8 mouse cellular contexts compared by ENCODE assay signal in the genomic region with DNA sequence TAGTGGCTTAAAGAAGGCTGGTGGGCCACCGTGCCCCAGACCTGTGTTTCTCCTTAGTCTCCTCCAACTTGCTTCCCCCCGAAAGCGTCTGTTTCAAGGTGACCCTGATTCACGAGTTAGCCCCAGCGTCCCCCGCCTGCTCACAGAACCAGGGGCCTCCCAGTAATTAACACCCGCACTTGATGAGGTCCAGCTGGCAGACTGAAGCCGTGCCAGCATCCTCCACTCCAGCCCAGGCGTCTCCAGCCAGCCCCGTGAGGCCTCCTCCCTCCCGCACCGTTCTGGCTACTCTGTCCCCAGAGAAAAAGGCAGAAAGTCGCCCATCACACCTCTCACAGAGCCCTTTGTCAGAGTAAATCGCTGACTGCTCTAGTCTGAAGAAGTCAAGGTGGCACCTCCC.
DNase-seq lines count a peak whose midpoint lies in the region; ATAC-seq and TF ChIP-seq lines count a peak whose summit lies in the region.

No protein-coding gene starts in this region.

- no peaks in the 10 kb centered on the region for H3K27me3 ChIP-seq in embryonic facial prominence, embryonic 10.5 days (replicated peaks; ENCODE audit: low read depth, poor library complexity, severe bottlenecking)
- no peaks in the 10 kb centered on the region for H3K27me3 ChIP-seq in limb, embryonic 10.5 days (ENCODE audit: low read depth, poor library complexity, severe bottlenecking)
- no peaks in the 10 kb centered on the region for H3K27me3 ChIP-seq in stomach, embryonic 15.5 days (replicated peaks)
- H3K27me3 ChIP-seq in thymus, adult 2 months (ENCODE audit: control insufficient read depth, insufficient read depth, low read length), result no peaks in the 10 kb centered on the region

- peak; percentile 46 to 53 for DNase-seq in cerebellum, adult 18-20 months
- DNase-seq in embryonic facial prominence, embryonic 10.5 days (ENCODE audit: low spot score), result peak; percentile 27
- peak; percentile 61 to 66 for DNase-seq in heart, postnatal 14 days
- peak; percentile 68 for DNase-seq in limb, embryonic 10.5 days (ENCODE audit: low spot score)
- DNase-seq in thymus, adult 18-20 months, result no peak
- DNase-seq in thymus, adult 2 months, result no peak
- no peak for DNase-seq in thymus, postnatal 36 days

- H3K9me3 ChIP-seq in embryonic facial prominence, embryonic 10.5 days, result no peaks in the 10 kb centered on the region
- H3K9me3 ChIP-seq in limb, embryonic 10.5 days (replicated peaks), result no peaks in the 10 kb centered on the region
- no peaks in the 10 kb centered on the region for H3K9me3 ChIP-seq in stomach, embryonic 15.5 days

- WGBS in embryonic facial prominence, embryonic 10.5 days, result 57% methylated on average over 14 of the region's 14 CpGs
- 30% methylated on average over 14 of the region's 14 CpGs for WGBS in limb, embryonic 10.5 days
- WGBS in stomach, embryonic 15.5 days, result 37% methylated on average over 14 of the region's 14 CpGs
- 88% methylated on average over 14 of the region's 14 CpGs for WGBS in thymus, adult 2 months

- no peak overlapping the region for H3K9ac ChIP-seq in stomach, embryonic 15.5 days

- peaks cover 55% of the 10 kb centered on the region for H3K4me1 ChIP-seq in embryonic facial prominence, embryonic 10.5 days
- peaks cover 65% of the 10 kb centered on the region for H3K4me1 ChIP-seq in limb, embryonic 10.5 days
- peaks cover 33% of the 10 kb centered on the region for H3K4me1 ChIP-seq in stomach, embryonic 15.5 days
- H3K4me1 ChIP-seq in thymus, adult 2 months (replicated peaks; ENCODE audit: control insufficient read depth, insufficient read depth, low read length), result no peaks in the 10 kb centered on the region

- intact Hi-C loops in heart, postnatal 14 days (cut with DNase I), result loop anchor here (2.0 kb wide), 1 partner anchor 29 kb away; no protein-coding TSS in a partner anchor

- TF ChIP-seq POLR2A in thymus, adult 2 months (IDR thresholded peaks at IDR 0.05; ENCODE audit: control insufficient read depth, extremely low read depth, insufficient read depth, low read length, poor library complexity), result no peak

- TF ChIP-seq CTCF in thymus, adult 2 months (IDR thresholded peaks at IDR 0.05; ENCODE audit: borderline replicate concordance, control insufficient read depth, extremely low read depth, insufficient read depth, low read length, poor library complexity), result no peak

- peak overlapping the region; percentile 22 for H3K4me2 ChIP-seq in stomach, embryonic 15.5 days

- peak; percentile 61; the same call in 1 of the 2 replicates for ATAC-seq in stomach, embryonic 15.5 days (ENCODE audit: insufficient read depth, low FRiP score, low read depth)

- peaks cover 12% of the 10 kb centered on the region for H3K36me3 ChIP-seq in embryonic facial prominence, embryonic 10.5 days (replicated peaks)
- H3K36me3 ChIP-seq in limb, embryonic 10.5 days, result peaks cover 17% of the 10 kb centered on the region
- H3K36me3 ChIP-seq in stomach, embryonic 15.5 days, result no peaks in the 10 kb centered on the region
- no peaks in the 10 kb centered on the region for H3K36me3 ChIP-seq in thymus, adult 2 months (ENCODE audit: control insufficient read depth, insufficient read depth, low read length)

- H3K27ac ChIP-seq in embryonic facial prominence, embryonic 10.5 days (replicated peaks), result peak overlapping the region; percentile 27
- peak overlapping the region; percentile 82 for H3K27ac ChIP-seq in limb, embryonic 10.5 days
- 0 out of 2 replicates have a peak overlapping the region, but pooled peaks have one; percentile 21 for H3K27ac ChIP-seq in stomach, embryonic 15.5 days
- no peak overlapping the region for H3K27ac ChIP-seq in thymus, adult 2 months (ENCODE audit: control insufficient read depth, insufficient read depth, low read length)

- no peak overlapping the region for H3K4me3 ChIP-seq in embryonic facial prominence, embryonic 10.5 days
- H3K4me3 ChIP-seq in limb, embryonic 10.5 days, result no peak overlapping the region
- no peak overlapping the region for H3K4me3 ChIP-seq in stomach, embryonic 15.5 days (replicated peaks)
- no peak overlapping the region for H3K4me3 ChIP-seq in thymus, adult 2 months (ENCODE audit: control insufficient read depth, insufficient read depth, low read length)

Comparison
In these comparisons a context has a peak if more than half of its experiments do, and no peak if none do; other contexts are left out.
1. DNase-seq: peak in cerebellum, adult 18-20 months (2 of 2), embryonic facial prominence, embryonic 10.5 days (single experiment), heart, postnatal 14 days (2 of 2) and limb, embryonic 10.5 days (single experiment); none in thymus, adult 18-20 months (0 of 2), thymus, adult 2 months (single experiment) and thymus, postnatal 36 days (0 of 2).